Comparison of ENCODE assay signal across 8 mouse cellular contexts in genomic region chr5:119265149-119265890, GRCm38 (mm10).
A peak's percentile ranks its signal among the peaks of the same experiment; 100 is the strongest.
DNase-seq lines count a peak whose midpoint lies in the region; ATAC-seq lines count a peak whose summit lies in the region.

No protein-coding gene starts in this region.

- 0 out of 2 replicates have a peak, but pooled peaks cover 2% of the 10 kb centered on the region for H3K4me1 ChIP-seq in forebrain, embryonic 15.5 days
- H3K4me1 ChIP-seq in forebrain, embryonic 12.5 days = no peaks in the 10 kb centered on the region
- H3K4me1 ChIP-seq in neural tube, embryonic 15.5 days = no peaks in the 10 kb centered on the region
- H3K4me1 ChIP-seq in intestine, embryonic 16.5 days (ENCODE audit: control insufficient read depth, insufficient read depth, low read length) = peaks cover 3% of the 10 kb centered on the region; the same call in 1 of the 2 replicates

- no peak for ATAC-seq in forebrain, embryonic 15.5 days (replicated peaks)
- no peak for ATAC-seq in forebrain, embryonic 12.5 days (ENCODE audit: low FRiP score)
- no peak for ATAC-seq in neural tube, embryonic 15.5 days (ENCODE audit: low FRiP score)
- no peak for ATAC-seq in intestine, embryonic 16.5 days
- ATAC-seq in granulocyte monocyte progenitor cell, adult 5-6 weeks (replicated peaks; ENCODE audit: poor library complexity, severe bottlenecking) = no peak

- no peaks in the 10 kb centered on the region for H3K27me3 ChIP-seq in forebrain, embryonic 15.5 days
- H3K27me3 ChIP-seq in forebrain, embryonic 12.5 days = no peaks in the 10 kb centered on the region
- H3K27me3 ChIP-seq in neural tube, embryonic 15.5 days (replicated peaks) = no peaks in the 10 kb centered on the region
- no peaks in the 10 kb centered on the region for H3K27me3 ChIP-seq in intestine, embryonic 16.5 days (replicated peaks; ENCODE audit: control insufficient read depth, insufficient read depth, low read length)

- no peaks in the 10 kb centered on the region for H3K9me3 ChIP-seq in forebrain, embryonic 15.5 days
- H3K9me3 ChIP-seq in forebrain, embryonic 12.5 days = no peaks in the 10 kb centered on the region; the same call in 1 of the 2 replicates
- no peaks in the 10 kb centered on the region for H3K9me3 ChIP-seq in neural tube, embryonic 15.5 days (replicated peaks)
- H3K9me3 ChIP-seq in intestine, embryonic 16.5 days (ENCODE audit: control insufficient read depth, low read length) = no peaks in the 10 kb centered on the region

- DNase-seq in neural tube, embryonic 10.5 days (ENCODE audit: extremely low spot score, low spot score) = no peak
- peak; percentile 16 for DNase-seq in lung, postnatal 36 days
- no peak for DNase-seq in thymus, postnatal 25 days

- no peaks in the 10 kb centered on the region for H3K36me3 ChIP-seq in forebrain, embryonic 15.5 days
- H3K36me3 ChIP-seq in forebrain, embryonic 12.5 days (replicated peaks) = no peaks in the 10 kb centered on the region
- no peaks in the 10 kb centered on the region for H3K36me3 ChIP-seq in neural tube, embryonic 15.5 days
- no peaks in the 10 kb centered on the region for H3K36me3 ChIP-seq in intestine, embryonic 16.5 days (ENCODE audit: control insufficient read depth, insufficient read depth, low read length)

- no peak overlapping the region for H3K4me3 ChIP-seq in forebrain, embryonic 15.5 days
- H3K4me3 ChIP-seq in forebrain, embryonic 12.5 days (replicated peaks) = no peak overlapping the region
- no peak overlapping the region for H3K4me3 ChIP-seq in neural tube, embryonic 15.5 days (replicated peaks)
- H3K4me3 ChIP-seq in intestine, embryonic 16.5 days (ENCODE audit: low read length) = no peak overlapping the region

- 51% methylated on average over 20 of the region's 20 CpGs for WGBS in forebrain, embryonic 15.5 days
- WGBS in forebrain, embryonic 12.5 days = 71% methylated on average over 20 of the region's 20 CpGs
- 70% methylated on average over 20 of the region's 20 CpGs for WGBS in neural tube, embryonic 15.5 days
- 70% methylated on average over 20 of the region's 20 CpGs for WGBS in intestine, embryonic 16.5 days

- 0 out of 2 replicates have a peak overlapping the region, but pooled peaks have one; percentile 9 for H3K27ac ChIP-seq in forebrain, embryonic 15.5 days (replicated peaks)
- no peak overlapping the region for H3K27ac ChIP-seq in forebrain, embryonic 12.5 days
- peak overlapping the region; percentile 20; the same call in 1 of the 2 replicates for H3K27ac ChIP-seq in neural tube, embryonic 15.5 days (replicated peaks)
- H3K27ac ChIP-seq in intestine, embryonic 16.5 days (ENCODE audit: low read length) = peak overlapping the region; percentile 16; the same call in 1 of the 2 replicates

- peak overlapping the region; percentile 20 for H3K4me2 ChIP-seq in forebrain, embryonic 15.5 days (replicated peaks)
- H3K4me2 ChIP-seq in forebrain, embryonic 12.5 days = no peak overlapping the region
- no peak overlapping the region for H3K4me2 ChIP-seq in neural tube, embryonic 15.5 days
- no peak overlapping the region for H3K4me2 ChIP-seq in intestine, embryonic 16.5 days (ENCODE audit: low read depth, low read length)

- H3K9ac ChIP-seq in forebrain, embryonic 15.5 days (replicated peaks) = no peak overlapping the region
- H3K9ac ChIP-seq in forebrain, embryonic 12.5 days = no peak overlapping the region
- no peak overlapping the region for H3K9ac ChIP-seq in neural tube, embryonic 15.5 days (replicated peaks)
- no peak overlapping the region for H3K9ac ChIP-seq in intestine, embryonic 16.5 days (ENCODE audit: low read depth, low read length)
